In genomic region chr16:37009262-37009661, GRCm38 (mm10) we compare ENCODE assay signal across 20 mouse cellular contexts. TPM values are rescaled to one million over a fixed set of nuclear protein-coding genes. Genes with fewer than 3 reads are reported as not detected.
"Had no signal": no experiment of that assay in that cellular context is flagged by ENCODE, and none has a peak within 500 bp of the region (broad histone marks: within the 10 kb centered on the region; RNA-seq: fewer than 3 reads in every experiment).

No protein-coding gene starts in this region.

- DNase-seq: lung, embryonic 14.5 days; lung, postnatal 10 days; lung, postnatal 4 days; midbrain, embryonic 14.5 days; retina, postnatal 1 day; right cerebral cortex, adult 18-20 months; right cerebral cortex, postnatal 25 days; right cerebral cortex, postnatal 4 days; spleen, adult 18-20 months; thymus, adult 18-20 months; thymus, postnatal 14 days; thymus, postnatal 36 days had no signal

- H3K27ac ChIP-seq: midbrain, embryonic 10.5 days; midbrain, embryonic 12.5 days; neural tube, embryonic 13.5 days; neural tube, embryonic 15.5 days had no signal

- ATAC-seq: midbrain, embryonic 16.5 days had no signal

- H3K9ac ChIP-seq: lung, embryonic 14.5 days; midbrain, embryonic 12.5 days; neural tube, embryonic 13.5 days; neural tube, embryonic 15.5 days had no signal

- H3K36me3 ChIP-seq: midbrain, embryonic 12.5 days; neural tube, embryonic 13.5 days; neural tube, embryonic 15.5 days had no signal

- H3K27me3 ChIP-seq: midbrain, embryonic 12.5 days; neural tube, embryonic 13.5 days; neural tube, embryonic 15.5 days had no signal

- H3K4me3 ChIP-seq: midbrain, embryonic 10.5 days; midbrain, embryonic 12.5 days; myocyte; neural tube, embryonic 13.5 days; neural tube, embryonic 15.5 days had no signal

- H3K9me3 ChIP-seq: midbrain, embryonic 10.5 days; midbrain, embryonic 12.5 days; neural tube, embryonic 13.5 days; neural tube, embryonic 15.5 days had no signal

RNA-seq across cellular contexts. Expression of gene Fbxo40, which starts 19.0 kb away (rescaled TPM):
- polyA plus RNA-seq: lung, embryonic 14.5 days; midbrain, embryonic 12.5 days; midbrain, embryonic 14.5 days; small intestine, adult 2 months; stomach, embryonic 14.5 days had no signal
